Mouse (Mus musculus) embryonic fibroblast, embryonic 13.5 days (primary cell): ENCODE measurements around the gene Gm10382.

Experiments
- CTCF ChIP-seq: IDR thresholded peaks from 2 replicates; pipeline ENCODE4 v1.5.1; 2011; ENCODE audit warnings: mild to moderate bottlenecking, control low read depth, low read length, moderate library complexity, borderline replicate concordance; ENCODE audit not compliant: insufficient read depth
- POLR2A ChIP-seq: IDR thresholded peaks from 2 replicates; pipeline ENCODE4 v1.6.1; 2011; ENCODE audit warnings: low read depth, mild to moderate bottlenecking, control low read depth, low read length, moderate library complexity

GRCm38 (mm10) chr5:125419124-125419523 is 30.0 kb downstream of the Gm10382 start:
- TF ChIP-seq CTCF = no peak
- TF ChIP-seq POLR2A = no peak
